Mouse (Mus musculus): ENCODE measurements around the gene Rmnd5a. TPM values are rescaled to one million over a fixed set of nuclear protein-coding genes. Genes with fewer than 3 reads are reported as not detected.

The Rmnd5a gene
- polyA plus RNA-seq (2012; rRNA removed) = 19.4 and 20.7 TPM in 2 replicates

GRCm38 (mm10) chr6:71440492-71441250 is at the start of gene Rmnd5a:
TSS of gene Rmnd5a (minus strand) at chr6:71440637.

GRCm38 (mm10) chr6:71373249-71373775 is 67.1 kb downstream of the Rmnd5a start, which contains the start of gene Cd8a:
TSS of gene Cd8a (plus strand) at chr6:71373427.

Other genes with a start within 250 kb of the Rmnd5a start
- gene Fabp1, start 240.8 kb downstream of the Rmnd5a start, polyA plus RNA-seq (2012; rRNA removed) = 0.45 TPM in 1 of 2 replicates, not detected in the other
- 5.4 and 6.8 TPM in 2 replicates for gene Krcc1, start 169.0 kb downstream of the Rmnd5a start, polyA plus RNA-seq (2012; rRNA removed)
- 0.17 and 0.26 TPM in 2 replicates for gene Smyd1, start 118.4 kb downstream of the Rmnd5a start, polyA plus RNA-seq (2012; rRNA removed)
- gene Cd8b1, start 117.8 kb downstream of the Rmnd5a start, polyA plus RNA-seq (2012; rRNA removed) = 0.14 TPM in 1 of 2 replicates, not detected in the other
- gene Cd8a, start 67.2 kb downstream of the Rmnd5a start, polyA plus RNA-seq (2012; rRNA removed) = 0.06 and 0.10 TPM in 2 replicates
- gene Rnf103, start 53.3 kb upstream of the Rmnd5a start, polyA plus RNA-seq (2012; rRNA removed) = 31.2 and 49.0 TPM in 2 replicates
- 26.3 and 30.6 TPM in 2 replicates for gene Chmp3, start 103.2 kb upstream of the Rmnd5a start, polyA plus RNA-seq (2012; rRNA removed)
- gene Kdm3a, start 192.4 kb upstream of the Rmnd5a start, polyA plus RNA-seq (2012; rRNA removed) = 10.1 and 13.2 TPM in 2 replicates